Comparison of ENCODE assay signal across 8 mouse cellular contexts in genomic region chr3:37418961-37419457, GRCm38 (mm10). TPM values are rescaled to one million over a fixed set of nuclear protein-coding genes. Genes with fewer than 3 reads are reported as not detected.
DNase-seq lines count a peak whose midpoint lies in the region; ATAC-seq and TF ChIP-seq lines count a peak whose summit lies in the region.

No protein-coding gene starts in this region.

- H3K4me3 ChIP-seq in heart, embryonic 12.5 days, result peak overlapping the region; percentile 85
- H3K4me3 ChIP-seq in E14TG2a.4 (replicated peaks; ENCODE audit: low read length), result peak overlapping the region; percentile 96
- peak overlapping the region; percentile 77 for H3K4me3 ChIP-seq in hindbrain, embryonic 13.5 days
- peak overlapping the region; percentile 83 for H3K4me3 ChIP-seq in limb, embryonic 15.5 days

- under 1% methylated on average over 30 of the region's 30 CpGs for WGBS in heart, embryonic 12.5 days
- 0% methylated on average over 30 of the region's 30 CpGs for WGBS in hindbrain, embryonic 13.5 days
- under 1% methylated on average over 30 of the region's 30 CpGs for WGBS in limb, embryonic 15.5 days

- no peak for DNase-seq in heart, postnatal 36 days
- DNase-seq in c-Kit-positive CD71-positive TER-119-positive erythroid progenitor cells, embryonic 14.5 days (ENCODE audit: low spot score), result peak; percentile 60
- no peak for DNase-seq in yolk sac, embryonic 10.5 days (ENCODE audit: low spot score)

- peak; percentile 23 for ATAC-seq in heart, embryonic 12.5 days (ENCODE audit: insufficient number of reproducible peaks, low FRiP score)
- ATAC-seq in hindbrain, embryonic 13.5 days (ENCODE audit: low FRiP score), result no peak
- ATAC-seq in limb, embryonic 15.5 days (ENCODE audit: insufficient number of reproducible peaks, low FRiP score, low TSS enrichment, low read depth), result no peak; the same call in 1 of the 2 replicates
- peak; percentile 50 for ATAC-seq in monocyte, adult 5-6 weeks (replicated peaks; ENCODE audit: insufficient number of reproducible peaks, low FRiP score, low TSS enrichment, poor library complexity, severe bottlenecking)

- H3K9me3 ChIP-seq in heart, embryonic 12.5 days (replicated peaks), result no peaks in the 10 kb centered on the region
- no peaks in the 10 kb centered on the region for H3K9me3 ChIP-seq in E14TG2a.4 (ENCODE audit: low read length)
- no peaks in the 10 kb centered on the region for H3K9me3 ChIP-seq in hindbrain, embryonic 13.5 days
- H3K9me3 ChIP-seq in limb, embryonic 15.5 days, result no peaks in the 10 kb centered on the region

- intact Hi-C loops in heart, postnatal 36 days (cut with DNase I), result no loop called here

- H3K27ac ChIP-seq in heart, embryonic 12.5 days (ENCODE audit: poor library complexity, severe bottlenecking), result peak overlapping the region; percentile 93
- peak overlapping the region; percentile 88 for H3K27ac ChIP-seq in hindbrain, embryonic 13.5 days
- H3K27ac ChIP-seq in limb, embryonic 15.5 days, result peak overlapping the region; percentile 95

- H3K9ac ChIP-seq in heart, embryonic 12.5 days, result peak overlapping the region; percentile 84
- peak overlapping the region; percentile 85 for H3K9ac ChIP-seq in hindbrain, embryonic 13.5 days
- peak overlapping the region; percentile 76 for H3K9ac ChIP-seq in limb, embryonic 15.5 days

- TF ChIP-seq CTCF in E14TG2a.4 (conservative IDR thresholded peaks at IDR 0.05; ENCODE audit: low read length), result no peak

- peak overlapping the region; percentile 81 for H3K4me2 ChIP-seq in heart, embryonic 12.5 days
- peak overlapping the region; percentile 84 for H3K4me2 ChIP-seq in hindbrain, embryonic 13.5 days
- peak overlapping the region; percentile 56 for H3K4me2 ChIP-seq in limb, embryonic 15.5 days

- no peaks in the 10 kb centered on the region for H3K36me3 ChIP-seq in heart, embryonic 12.5 days
- peaks cover 12% of the 10 kb centered on the region for H3K36me3 ChIP-seq in E14TG2a.4 (ENCODE audit: insufficient read depth, low read length)
- no peaks in the 10 kb centered on the region for H3K36me3 ChIP-seq in hindbrain, embryonic 13.5 days
- no peaks in the 10 kb centered on the region; the same call in 1 of the 2 replicates for H3K36me3 ChIP-seq in limb, embryonic 15.5 days

- no peaks in the 10 kb centered on the region for H3K27me3 ChIP-seq in heart, embryonic 12.5 days (replicated peaks)
- H3K27me3 ChIP-seq in E14TG2a.4 (ENCODE audit: insufficient read depth, low read length), result no peaks in the 10 kb centered on the region
- no peaks in the 10 kb centered on the region for H3K27me3 ChIP-seq in hindbrain, embryonic 13.5 days
- H3K27me3 ChIP-seq in limb, embryonic 15.5 days, result no peaks in the 10 kb centered on the region

- H3K4me1 ChIP-seq in heart, embryonic 12.5 days (replicated peaks), result peaks cover 11% of the 10 kb centered on the region
- H3K4me1 ChIP-seq in E14TG2a.4 (replicated peaks; ENCODE audit: low read depth, low read length), result peaks cover 36% of the 10 kb centered on the region
- H3K4me1 ChIP-seq in hindbrain, embryonic 13.5 days (replicated peaks), result peaks cover 22% of the 10 kb centered on the region
- H3K4me1 ChIP-seq in limb, embryonic 15.5 days, result peaks cover 17% of the 10 kb centered on the region

RNA-seq across cellular contexts. Expression of gene Spata5, which starts 0.7 kb away (rescaled TPM):
- polyA plus RNA-seq in heart, embryonic 12.5 days (2016; fragmentation: Nextera tagmentation; extraction: Ambion mirVana), result 26.4 and 32.2 TPM in 2 replicates
- total RNA-seq in heart, postnatal 36 days (2021), result 10 to 100 TPM; 15.9 to 16.1 TPM
- 30.6 and 38.3 TPM in 2 replicates for polyA plus RNA-seq in hindbrain, embryonic 13.5 days (2015; fragmentation: Nextera tagmentation; extraction: Ambion mirVana)
- 33.9 and 36.1 TPM in 2 replicates for polyA plus RNA-seq in limb, embryonic 15.5 days (2015; fragmentation: Nextera tagmentation; extraction: Ambion mirVana)
- total RNA-seq in monocyte, adult 5-6 weeks (2017), result 105 to 136 TPM (median 120 TPM) in 3 replicates

RNA-seq across cellular contexts. Expression of gene Nudt6, which starts 1.0 kb away (rescaled TPM):
- 10.0 and 12.4 TPM in 2 replicates for polyA plus RNA-seq in heart, embryonic 12.5 days (2016; fragmentation: Nextera tagmentation; extraction: Ambion mirVana)
- total RNA-seq in heart, postnatal 36 days (2021), result 10 to 100 TPM; 36.0 to 36.3 TPM
- 6.4 and 6.6 TPM in 2 replicates for polyA plus RNA-seq in hindbrain, embryonic 13.5 days (2015; fragmentation: Nextera tagmentation; extraction: Ambion mirVana)
- polyA plus RNA-seq in limb, embryonic 15.5 days (2015; fragmentation: Nextera tagmentation; extraction: Ambion mirVana), result 4.9 and 5.0 TPM in 2 replicates
- total RNA-seq in monocyte, adult 5-6 weeks (2017), result 10.5 to 21.5 TPM (median 17.6 TPM) in 3 replicates

Comparison
In these comparisons a context has a peak if more than half of its experiments do, and no peak if none do; other contexts are left out.
1. ATAC-seq: peak in heart, embryonic 12.5 days (single experiment) and monocyte, adult 5-6 weeks (single experiment); none in hindbrain, embryonic 13.5 days (single experiment) and limb, embryonic 15.5 days (single experiment).
2. Peak in every context shown above with its lines, with median percentiles within 50 percentile points of each other: H3K27ac ChIP-seq, H3K4me2 ChIP-seq, H3K4me3 ChIP-seq and H3K9ac ChIP-seq.